18 mouse cellular contexts compared by ENCODE assay signal in the genomic region with DNA sequence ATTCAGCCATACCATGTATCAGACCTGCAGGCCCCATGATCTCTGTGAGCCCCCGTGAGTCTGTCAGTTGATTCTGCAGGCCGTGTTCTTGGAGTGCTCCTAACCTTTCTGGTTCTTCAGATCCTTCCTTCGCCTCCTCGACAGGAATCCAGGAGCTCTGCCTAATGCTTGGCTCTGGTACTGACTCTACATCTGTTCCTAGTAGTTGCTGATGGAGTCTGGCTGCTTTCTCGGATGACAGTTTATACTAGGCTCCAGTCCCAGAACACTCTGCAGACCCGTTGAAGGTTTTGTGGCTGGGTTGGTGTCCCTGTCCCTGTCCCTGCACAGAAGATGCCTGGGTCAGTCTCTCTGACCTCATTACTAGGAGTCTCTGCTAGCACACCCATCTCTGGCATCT.
A peak's percentile ranks its signal among the peaks of the same experiment; 100 is the strongest.
DNase-seq lines count a peak whose midpoint lies in the region; ATAC-seq and TF ChIP-seq lines count a peak whose summit lies in the region.
"Had no signal": no experiment of that assay in that cellular context is flagged by ENCODE, and none has a peak within 500 bp of the region (broad histone marks: within the 10 kb centered on the region; RNA-seq: fewer than 3 reads in every experiment).

No protein-coding gene starts in this region.

- no peak for TF ChIP-seq CTCF in layer of hippocampus, adult 2 months (conservative IDR thresholded peaks at IDR 0.05)

- no peaks in the 10 kb centered on the region for H3K27me3 ChIP-seq in forebrain, embryonic 16.5 days (replicated peaks; ENCODE audit: control insufficient read depth, insufficient read depth, low read length)
- no peaks in the 10 kb centered on the region for H3K27me3 ChIP-seq in forebrain, embryonic 10.5 days (ENCODE audit: poor library complexity, severe bottlenecking)
- H3K27me3 ChIP-seq: embryonic facial prominence, embryonic 12.5 days; heart, embryonic 13.5 days; hindbrain, embryonic 13.5 days; intestine, embryonic 15.5 days had no signal

- peak; percentile 47; the same call in 1 of the 2 replicates for ATAC-seq in forebrain, embryonic 16.5 days
- ATAC-seq: intestine, embryonic 15.5 days; midbrain, embryonic 16.5 days had no signal

- no peak for DNase-seq in forebrain, embryonic 10.5 days (ENCODE audit: extremely low spot score, low spot score)
- no peak for DNase-seq in layer of hippocampus, adult 2 months (ENCODE audit: low spot score in 2 of 2)
- DNase-seq in layer of hippocampus, adult 11-12 months (ENCODE audit: low spot score), result no peak
- peak; percentile 8 for DNase-seq in right cerebral cortex, postnatal 25 days
- DNase-seq in right cerebral cortex, postnatal 36 days (ENCODE audit: low spot score in 2 of 2), result no peak
- DNase-seq in skeletal muscle tissue, adult 2 months (ENCODE audit: low read depth, low spot score), result peak; percentile 46
- no peak for DNase-seq in left cerebral cortex, adult 18-20 months (ENCODE audit: low spot score in 2 of 2)
- DNase-seq: adrenal gland, adult 2 months; thymus, postnatal 4 days had no signal

- no peak overlapping the region for H3K4me3 ChIP-seq in forebrain, embryonic 16.5 days (replicated peaks; ENCODE audit: low read length)
- no peak overlapping the region for H3K4me3 ChIP-seq in forebrain, embryonic 10.5 days
- no peak overlapping the region for H3K4me3 ChIP-seq in layer of hippocampus, adult 2 months
- H3K4me3 ChIP-seq: embryonic facial prominence, embryonic 12.5 days; heart, embryonic 13.5 days; hindbrain, embryonic 13.5 days; intestine, embryonic 15.5 days had no signal

- H3K4me1 ChIP-seq in forebrain, embryonic 16.5 days (replicated peaks; ENCODE audit: control insufficient read depth, insufficient read depth, low read length), result no peaks in the 10 kb centered on the region
- no peaks in the 10 kb centered on the region for H3K4me1 ChIP-seq in forebrain, embryonic 10.5 days
- H3K4me1 ChIP-seq: embryonic facial prominence, embryonic 12.5 days; heart, embryonic 13.5 days; hindbrain, embryonic 13.5 days; intestine, embryonic 15.5 days had no signal

- H3K27ac ChIP-seq in forebrain, embryonic 16.5 days (ENCODE audit: low read length), result peak overlapping the region; percentile 39
- H3K27ac ChIP-seq in forebrain, embryonic 10.5 days, result no peak overlapping the region
- 0 out of 2 replicates have a peak overlapping the region, but pooled peaks have one; percentile 32 for H3K27ac ChIP-seq in layer of hippocampus, adult 2 months
- H3K27ac ChIP-seq: embryonic facial prominence, embryonic 12.5 days; heart, embryonic 13.5 days; hindbrain, embryonic 13.5 days; intestine, embryonic 15.5 days; kidney, postnatal 0 days; liver, embryonic 14.5 days had no signal

- no peaks in the 10 kb centered on the region for H3K9me3 ChIP-seq in forebrain, embryonic 16.5 days (ENCODE audit: control insufficient read depth, low read length)
- H3K9me3 ChIP-seq in forebrain, embryonic 10.5 days, result no peaks in the 10 kb centered on the region
- H3K9me3 ChIP-seq: embryonic facial prominence, embryonic 12.5 days; G1E; heart, embryonic 13.5 days; hindbrain, embryonic 13.5 days; intestine, embryonic 15.5 days had no signal

- no peak overlapping the region for H3K9ac ChIP-seq in forebrain, embryonic 16.5 days (replicated peaks; ENCODE audit: low read depth, low read length)
- H3K9ac ChIP-seq: embryonic facial prominence, embryonic 12.5 days; heart, embryonic 13.5 days; hindbrain, embryonic 13.5 days; intestine, embryonic 15.5 days; liver, embryonic 14.5 days had no signal

- H3K4me2 ChIP-seq in forebrain, embryonic 16.5 days (ENCODE audit: low read length), result no peak overlapping the region
- H3K4me2 ChIP-seq: embryonic facial prominence, embryonic 12.5 days; heart, embryonic 13.5 days; hindbrain, embryonic 13.5 days; intestine, embryonic 15.5 days had no signal

- 77% methylated on average over 6 of the region's 6 CpGs for WGBS in forebrain, embryonic 16.5 days
- WGBS in forebrain, embryonic 10.5 days, result 93% methylated on average over 6 of the region's 6 CpGs

- H3K36me3 ChIP-seq in forebrain, embryonic 16.5 days (ENCODE audit: control insufficient read depth, insufficient read depth), result no peaks in the 10 kb centered on the region
- H3K36me3 ChIP-seq in forebrain, embryonic 10.5 days (replicated peaks), result no peaks in the 10 kb centered on the region; the same call in 1 of the 2 replicates
- H3K36me3 ChIP-seq: embryonic facial prominence, embryonic 12.5 days; heart, embryonic 13.5 days; hindbrain, embryonic 13.5 days; intestine, embryonic 15.5 days had no signal

Comparison
In these comparisons a context has a peak if more than half of its experiments do, and no peak if none do; other contexts are left out.
1. DNase-seq: peak in right cerebral cortex, postnatal 25 days (single experiment) and skeletal muscle tissue, adult 2 months (single experiment); none in forebrain, embryonic 10.5 days (single experiment), layer of hippocampus, adult 2 months (0 of 2), layer of hippocampus, adult 11-12 months (single experiment), right cerebral cortex, postnatal 36 days (0 of 2) and left cerebral cortex, adult 18-20 months (0 of 2).